Mouse (Mus musculus) spleen, adult 2 months (tissue): Measurements from ENCODE around the gene Gm9376.

Source experiments
- CTCF ChIP-seq: fragments of 200-500 bp; IDR thresholded peaks from 2 replicates; pipeline ENCODE4 v1.5.1; 2011; ENCODE audit warnings: mild to moderate bottlenecking, inconsistent platforms; ENCODE audit not compliant: insufficient read depth, insufficient read length, insufficient replicate concordance; ENCODE audit errors: extremely low read depth
- POLR2A ChIP-seq: fragments of 200-500 bp; IDR thresholded peaks from 2 replicates; pipeline ENCODE4 v1.6.1; 2011; ENCODE audit warnings: low read depth, low read length, inconsistent platforms

GRCm38 (mm10) chr14:118302606-118303005 lies 35.8 kb downstream of the Gm9376 start:
- TF ChIP-seq CTCF (no peak), POLR2A (no peak)
